Mouse (Mus musculus) thymus, adult 2 months (tissue): ENCODE results near the gene Ankrd9. TPM values are rescaled to one million over a fixed set of nuclear protein-coding genes. Genes with fewer than 3 reads are reported as not detected.
A peak's percentile ranks its signal among the peaks of the same experiment; 100 is the strongest.

Experiments
- DNase-seq: peaks from one replicate; pipeline ENCODE4 v3.0.0; 2021
- H3K27ac ChIP-seq: fragments of 200-500 bp; 2 replicates; pipeline ENCODE4 v1.5.1; 2012; ENCODE audit warnings: low read length, control low read depth; ENCODE audit not compliant: control insufficient read depth, insufficient read depth
- H3K27me3 ChIP-seq: fragments of 200-500 bp; 2 replicates; pipeline ENCODE4 v1.6.1; 2012; ENCODE audit warnings: mild to moderate bottlenecking, low read length, moderate library complexity, mixed read lengths; ENCODE audit not compliant: control insufficient read depth, insufficient read depth
- H3K36me3 ChIP-seq: fragments of 200-500 bp; 2 replicates; pipeline ENCODE4 v1.6.1; 2012; ENCODE audit warnings: mild to moderate bottlenecking, low read length, moderate library complexity; ENCODE audit not compliant: control insufficient read depth, insufficient read depth
- H3K4me1 ChIP-seq: fragments of 200-500 bp; replicated peaks from 2 replicates; pipeline ENCODE4 v1.6.1; 2012; ENCODE audit warnings: low read length; ENCODE audit not compliant: control insufficient read depth, insufficient read depth
- H3K4me3 ChIP-seq: fragments of 200-500 bp; 2 replicates; pipeline ENCODE4 v1.5.1; 2012; ENCODE audit warnings: mild to moderate bottlenecking, low read length, control low read depth, moderate library complexity; ENCODE audit not compliant: control insufficient read depth, insufficient read depth
- CTCF ChIP-seq: fragments of 200-500 bp; IDR thresholded peaks from 2 replicates; pipeline ENCODE4 v1.5.1; 2012; ENCODE audit warnings: mild to moderate bottlenecking, control low read depth, low read length, moderate library complexity, borderline replicate concordance; ENCODE audit not compliant: control insufficient read depth, poor library complexity, insufficient read depth; ENCODE audit errors: extremely low read depth
- POLR2A ChIP-seq: fragments of 200-500 bp; IDR thresholded peaks from 2 replicates; pipeline ENCODE4 v1.6.1; 2012; ENCODE audit warnings: mild to moderate bottlenecking, low read length, control low read depth, moderate library complexity; ENCODE audit not compliant: control insufficient read depth, poor library complexity, insufficient read depth; ENCODE audit errors: extremely low read depth
- WGBS: fragments of 180-500 bp; shearing (Covaris S2); methylation state at CpG from one replicate; pipeline ENCODE4 v1.1.7; 2018; 5-methylcytosine and 5-hydroxymethylcytosine counted together
- polyA plus RNA-seq: library from polyadenylated mRNA; depleted of rRNA; stranded (reverse); fragments of >200 nt; gene quantifications from 2 replicates; pipeline ENCODE4 v1.2.3, GENCODE M21; 2012

Gene Ankrd9
- polyA plus RNA-seq, 1 experiment, result 32.6 TPM

DNA sequence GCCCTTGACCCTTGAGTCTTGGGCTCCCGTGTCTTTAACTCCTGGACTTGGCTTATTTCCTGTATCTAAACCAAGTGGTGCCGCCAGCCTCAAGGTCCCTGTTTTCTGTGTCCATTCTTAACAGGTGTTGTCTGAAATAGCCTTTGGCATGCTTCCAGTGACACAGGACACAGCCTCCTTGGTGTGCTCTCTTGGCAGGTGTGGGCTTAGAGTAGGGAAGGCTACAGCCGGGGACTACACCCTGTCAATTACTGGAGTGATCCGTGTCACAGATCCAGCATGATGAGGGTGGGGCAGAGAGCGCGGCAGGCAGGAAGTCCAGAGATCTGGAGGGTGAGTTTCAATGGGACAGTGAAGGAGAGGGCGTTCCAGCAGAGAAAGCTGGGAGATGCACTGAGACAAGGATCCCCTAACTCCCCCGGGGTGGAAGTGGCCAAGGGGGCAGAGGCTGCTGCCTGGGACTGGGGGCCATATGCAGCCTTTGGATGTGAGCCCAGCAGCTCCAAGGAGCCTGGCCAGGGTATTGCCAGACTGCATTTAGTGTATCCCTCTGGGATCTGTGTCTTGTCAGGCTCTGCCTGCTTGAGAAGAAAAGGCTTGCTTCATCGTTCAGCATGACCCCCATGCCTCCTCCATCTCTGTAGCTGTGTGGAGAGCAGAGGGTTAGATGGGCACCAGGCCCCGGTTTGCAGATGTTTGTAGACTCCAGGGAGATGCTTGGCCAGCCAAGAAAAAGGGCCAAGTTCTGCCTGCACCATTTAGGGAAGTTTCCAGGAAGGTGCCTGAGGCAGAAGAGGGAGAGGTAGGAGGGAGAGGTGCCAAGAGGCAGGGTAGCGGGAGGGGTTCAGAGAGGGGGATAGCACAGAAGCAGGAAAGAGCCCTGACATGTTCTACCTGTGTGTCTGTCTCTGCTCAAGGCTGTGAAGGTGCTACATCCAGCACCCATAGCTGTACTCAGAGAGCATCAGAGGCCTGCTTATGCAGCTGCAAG lies 30.0 kb upstream of the Ankrd9 start:
- Histone ChIP-seq H3K4me1 (peaks cover 22% of the 10 kb centered on the region), H3K27ac (no peak overlapping the region)
- 96% methylated on average over 11 of the region's 11 CpGs for WGBS

DNA sequence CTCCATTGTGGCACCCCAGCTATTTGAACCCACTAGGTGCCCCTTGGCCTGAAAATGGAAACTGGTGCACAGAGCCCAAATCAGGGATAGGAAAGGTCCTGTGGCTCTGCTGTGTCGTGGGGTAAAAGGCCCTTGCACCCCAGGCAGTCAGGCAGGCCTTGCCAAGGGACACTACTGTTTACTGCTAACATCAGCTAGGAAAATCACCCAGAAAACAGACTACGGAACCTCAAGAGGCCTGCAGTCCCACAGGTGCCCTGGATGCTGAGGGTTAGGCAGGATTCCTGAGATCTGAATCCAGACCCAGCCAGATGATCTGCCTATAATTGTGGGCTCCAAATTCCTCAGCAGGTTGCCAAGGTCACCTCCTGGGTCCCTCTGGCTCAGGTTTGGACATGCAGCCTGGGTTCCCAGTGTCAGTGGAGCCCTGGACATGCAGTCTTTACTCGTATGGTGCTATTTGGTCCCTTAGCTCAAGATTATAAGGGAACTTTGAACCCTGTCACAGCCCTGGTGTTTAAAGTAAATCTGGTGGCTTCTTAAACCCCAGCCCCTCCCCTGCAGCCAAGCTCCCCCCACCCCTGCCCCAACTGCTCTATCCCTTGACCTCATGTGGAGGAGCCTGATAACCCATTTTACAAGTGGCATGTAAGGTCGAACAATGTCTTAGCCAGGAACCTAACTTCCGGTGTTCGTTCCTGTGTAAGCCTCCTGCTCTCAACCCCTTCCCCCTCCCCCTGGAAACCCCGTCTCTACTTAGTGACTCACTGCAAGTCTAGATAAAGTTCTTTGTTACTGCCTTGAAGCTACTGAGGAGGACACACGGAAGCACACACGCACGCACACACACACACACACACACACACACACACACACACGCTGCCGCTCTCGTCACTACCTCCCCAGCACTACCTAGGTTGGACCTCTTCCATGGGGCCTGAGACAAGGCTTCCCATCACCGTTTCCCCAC lies 28.6 kb upstream of the Ankrd9 start:
- peak overlapping the region; percentile 35; the same call in 1 of the 2 replicates for H3K27ac ChIP-seq
- WGBS, result 40% methylated on average over 14 of the region's 14 CpGs
- peaks cover 22% of the 10 kb centered on the region for H3K4me1 ChIP-seq
- no peak for TF ChIP-seq POLR2A
- no peak for TF ChIP-seq CTCF
- no peaks in the 10 kb centered on the region for H3K36me3 ChIP-seq
- H3K4me3 ChIP-seq, result no peak overlapping the region
- no peaks in the 10 kb centered on the region for H3K27me3 ChIP-seq
- peak; percentile 72 for DNase-seq

More for the DNA sequence above, 30.0 kb upstream of the Ankrd9 start:
- no peaks in the 10 kb centered on the region for H3K36me3 ChIP-seq
- no peak for TF ChIP-seq CTCF
- no peak for TF ChIP-seq POLR2A
- H3K4me3 ChIP-seq, result no peak overlapping the region
- DNase-seq, result no peak
- no peaks in the 10 kb centered on the region for H3K27me3 ChIP-seq

- WGBS, result 98% methylated on average over 5 of the region's 5 CpGs
- Histone ChIP-seq H3K27ac (no peak overlapping the region), H3K4me3 (no peak overlapping the region), H3K27me3 (no peaks in the 10 kb centered on the region), H3K36me3 (no peaks in the 10 kb centered on the region), H3K4me1 (peaks cover 22% of the 10 kb centered on the region)
- TF ChIP-seq CTCF, result no peak
- no peak for TF ChIP-seq POLR2A
- DNase-seq, result no peak
Measured at GRCm38 (mm10) chr12:111006339-111006738, 27.5 kb upstream of the Ankrd9 start.

DNA sequence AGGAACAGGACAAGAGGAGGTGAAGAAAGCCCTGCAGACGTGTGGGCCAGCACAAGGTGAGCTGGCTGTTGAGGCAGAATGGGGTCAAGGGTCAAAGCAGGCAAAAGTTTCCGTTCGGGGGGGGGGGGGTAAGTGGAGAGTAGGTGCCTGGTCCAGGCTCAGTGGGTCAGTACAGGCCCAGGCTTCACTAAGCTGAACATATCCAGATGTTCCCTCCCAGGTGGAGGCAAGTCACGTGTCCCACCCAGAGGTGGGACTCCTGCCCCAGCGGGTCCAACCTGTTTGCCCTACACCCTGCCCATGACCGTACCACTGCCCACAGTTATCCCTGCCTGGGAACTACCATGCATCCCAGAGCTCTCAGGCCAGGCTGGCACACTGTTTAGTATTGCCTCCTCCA lies 27.0 kb upstream of the Ankrd9 start:
- DNase-seq, result no peak
- Histone ChIP-seq H3K27me3 (no peaks in the 10 kb centered on the region), H3K27ac (no peak overlapping the region), H3K4me1 (peaks cover 22% of the 10 kb centered on the region), H3K36me3 (no peaks in the 10 kb centered on the region), H3K4me3 (no peak overlapping the region)
- 93% methylated on average over 6 of the region's 6 CpGs for WGBS
- no peak for TF ChIP-seq CTCF
- TF ChIP-seq POLR2A, result no peak

DNA sequence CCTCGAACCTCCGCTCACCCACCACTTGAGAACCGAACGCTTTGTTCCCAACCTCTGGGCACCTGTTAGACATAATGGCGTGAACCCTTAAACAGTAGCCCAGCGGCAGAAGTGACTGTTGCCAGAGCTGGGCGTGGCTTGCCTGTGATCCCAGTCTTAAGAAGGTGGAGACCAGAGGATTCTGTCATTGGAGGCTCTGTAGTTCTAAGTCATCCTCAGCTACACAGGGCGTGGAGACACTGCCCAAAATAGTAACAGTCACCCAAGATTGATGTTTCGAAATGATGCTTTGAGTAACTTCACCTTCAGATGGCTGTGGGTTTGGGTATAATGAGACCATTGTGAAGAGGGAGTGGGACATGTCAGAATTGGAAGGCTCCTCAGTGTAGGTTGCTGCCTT lies 25.3 kb upstream of the Ankrd9 start:
- no peak for TF ChIP-seq POLR2A
- no peak for TF ChIP-seq CTCF
- no peaks in the 10 kb centered on the region for H3K36me3 ChIP-seq
- WGBS, result 85% methylated on average over 9 of the region's 9 CpGs

DNA sequence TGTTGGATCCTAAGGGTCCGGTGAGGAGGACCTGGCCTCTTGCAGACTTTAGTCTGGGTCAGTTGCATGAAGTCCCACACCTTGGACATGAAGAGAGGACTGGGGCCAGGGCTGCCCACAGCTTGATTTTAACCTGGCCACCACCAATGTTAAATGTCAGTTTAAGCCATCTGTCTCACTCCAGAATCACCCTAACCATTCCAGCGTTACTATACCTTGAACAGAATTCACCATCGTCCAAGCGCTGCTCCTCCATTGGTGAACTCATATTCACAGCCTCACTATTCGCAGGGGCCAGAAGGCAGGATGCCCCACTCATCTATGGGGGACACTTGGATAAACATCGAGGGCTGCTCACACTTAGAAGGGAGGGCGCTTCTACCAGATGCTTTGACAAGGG lies 22.1 kb upstream of the Ankrd9 start:
- WGBS, result 99% methylated on average over 7 of the region's 7 CpGs
- no peaks in the 10 kb centered on the region for H3K4me1 ChIP-seq
- no peak for DNase-seq
- H3K4me3 ChIP-seq, result no peak overlapping the region
- no peaks in the 10 kb centered on the region for H3K27me3 ChIP-seq
- no peak overlapping the region for H3K27ac ChIP-seq
- TF ChIP-seq POLR2A, result no peak
- no peaks in the 10 kb centered on the region for H3K36me3 ChIP-seq

More for the DNA sequence above, 25.3 kb upstream of the Ankrd9 start:
- Histone ChIP-seq H3K4me1 (peaks cover 22% of the 10 kb centered on the region), H3K27ac (no peak overlapping the region), H3K4me3 (no peak overlapping the region), H3K27me3 (no peaks in the 10 kb centered on the region)
- DNase-seq, result no peak
